Mouse (Mus musculus): ENCODE results near the gene Gm30191.
"Not testable (repeated sequence)": the region's sequence is repeated elsewhere in the genome, so short reads cannot be mapped to it uniquely, and the experiment has no call there.

The Gm30191 gene

DNA sequence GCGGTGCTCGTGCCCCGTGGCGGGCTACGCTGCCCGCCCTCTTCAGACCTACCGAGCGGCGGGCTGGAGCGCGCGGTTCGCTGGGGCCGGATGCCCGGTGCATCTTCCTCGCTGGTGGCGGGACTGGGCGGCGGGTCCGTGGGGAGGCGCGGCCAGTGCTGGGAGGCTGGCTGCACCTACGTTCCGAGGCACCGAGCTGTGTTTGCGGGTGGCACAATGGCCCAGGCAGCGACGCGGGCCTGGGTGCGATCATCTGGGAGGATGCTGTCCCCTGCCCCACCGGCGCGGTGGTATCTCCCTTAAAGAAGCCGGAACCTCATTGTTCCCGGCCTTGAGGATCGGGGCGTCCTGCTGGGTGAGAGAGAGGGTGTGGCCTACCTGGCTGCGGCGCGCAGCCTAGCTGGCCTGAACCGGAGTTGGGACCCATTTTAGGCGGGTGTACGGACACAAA, 40.9 kb downstream of the Gm30191 start, which contains the start of gene Pdik1l:
TSS of gene Pdik1l (minus strand) at position 321 of the 451 bp plus-strand sequence.
- DNase-seq = peak; percentile 89

- no peak for DNase-seq
Measured at GRCm38 (mm10) chr4:134288397-134289256, 41.9 kb downstream of the Gm30191 start.

GRCm38 (mm10) chr4:134292067-134292466, 45.3 kb downstream of the Gm30191 start:
- peak; percentile 85 for DNase-seq

DNA sequence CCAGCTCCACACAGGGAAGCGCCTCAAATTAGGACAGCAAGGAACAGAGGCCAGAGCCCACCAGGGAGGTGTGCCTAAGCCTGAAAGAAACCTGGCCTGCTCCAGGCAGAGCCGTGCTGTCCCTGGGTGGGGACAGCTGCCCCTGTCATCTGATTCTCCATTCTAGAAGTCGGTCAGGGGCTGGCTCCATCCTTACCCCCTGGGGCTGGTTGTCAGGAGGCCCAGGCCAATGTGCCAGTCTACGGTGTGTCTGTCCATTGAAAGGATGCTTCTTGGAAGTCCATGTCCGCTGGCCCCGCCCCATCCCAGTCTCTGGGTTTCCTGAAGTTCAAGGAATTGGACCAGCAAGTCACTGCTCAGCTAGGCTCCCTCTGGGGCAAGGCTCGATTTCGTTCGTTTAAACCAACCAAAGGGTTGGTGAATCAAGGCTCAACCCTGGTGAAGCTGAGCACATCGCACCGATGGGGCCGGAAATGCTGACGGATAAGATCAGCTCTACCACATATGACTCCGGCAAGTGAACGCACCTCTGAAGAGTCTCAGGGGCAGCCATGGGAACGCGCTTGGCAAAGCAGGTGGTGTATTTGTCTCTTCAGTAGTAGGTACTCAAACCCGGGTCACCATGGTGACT, 46.4 kb downstream of the Gm30191 start:
- no peak for DNase-seq

DNA sequence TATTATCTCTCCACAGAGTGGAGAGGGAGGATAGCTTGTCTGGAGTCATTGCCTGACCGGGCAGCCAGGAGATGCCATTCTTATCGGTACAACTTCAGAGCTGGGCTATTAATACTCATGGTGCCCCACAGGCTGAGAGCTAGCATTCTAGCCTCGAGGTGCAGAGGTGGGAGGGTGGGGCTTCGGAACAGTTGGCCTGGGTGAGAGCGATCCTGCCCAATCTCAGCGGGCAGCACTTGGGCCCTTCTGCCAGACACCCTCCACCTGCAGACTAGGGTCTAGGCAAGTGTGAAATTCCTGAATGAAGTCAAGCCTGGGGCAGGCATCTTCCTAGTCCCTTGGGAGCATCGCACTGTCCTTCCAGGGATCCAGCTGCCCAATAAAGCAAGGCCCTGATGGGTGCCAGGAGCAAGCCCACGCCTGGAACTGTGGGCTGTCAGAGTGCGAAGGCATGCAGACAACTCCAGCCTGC, 47.0 kb downstream of the Gm30191 start:
- no peak for DNase-seq

DNA sequence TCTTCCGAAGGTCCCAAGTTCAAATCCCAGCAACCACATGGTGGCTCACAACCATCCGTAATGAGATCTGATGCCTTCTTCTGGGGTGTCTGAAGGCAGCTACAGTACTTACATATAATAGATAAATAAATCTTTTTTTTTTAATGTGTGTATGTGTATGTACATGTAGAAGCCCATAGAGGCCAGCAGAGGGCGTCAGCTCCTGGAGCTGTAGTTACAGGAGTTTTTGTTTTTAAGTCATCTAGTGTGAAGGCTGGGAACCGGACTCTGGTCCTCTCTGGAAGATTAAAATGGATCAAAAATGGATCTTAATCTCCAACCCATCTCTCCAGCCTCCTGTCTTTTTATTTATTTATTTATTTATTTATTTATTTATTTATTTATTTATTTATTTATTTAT, 49.4 kb downstream of the Gm30191 start:
- not testable (repeated sequence) for DNase-seq

- DNase-seq = no peak
Measured at GRCm38 (mm10) chr4:134296523-134296922, 49.8 kb downstream of the Gm30191 start.

DNA sequence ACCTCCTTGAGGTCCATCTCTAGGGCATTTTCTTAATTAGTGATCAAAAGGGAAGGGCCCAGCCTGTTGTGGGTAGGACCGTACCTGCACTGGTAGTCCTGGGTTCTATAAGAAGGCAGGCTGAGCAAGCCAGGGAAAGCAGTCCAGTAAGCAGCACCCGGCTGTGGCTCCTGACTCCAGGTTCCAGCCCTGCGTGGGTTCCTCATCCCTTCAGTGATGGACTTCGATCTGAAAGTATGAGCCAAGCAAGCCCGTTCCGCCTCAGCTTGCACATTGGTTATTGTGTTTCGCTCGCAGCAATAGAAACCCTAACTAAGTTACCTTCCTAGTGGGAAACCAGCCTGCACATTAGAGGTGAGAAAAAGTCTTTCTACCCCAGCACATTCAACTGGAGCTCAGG, 50.6 kb downstream of the Gm30191 start:
- no peak for DNase-seq

- DNase-seq = no peak
Measured at GRCm38 (mm10) chr4:134298626-134299497, 52.1 kb downstream of the Gm30191 start.

- DNase-seq = no peak
Measured at GRCm38 (mm10) chr4:134299498-134299810, 52.7 kb downstream of the Gm30191 start.
